Mouse (Mus musculus) ES-CJ7 (cell line): ENCODE measurements around the gene Comtd1.
A peak's percentile ranks its signal among the peaks of the same experiment; 100 is the strongest.

Experiments used
- DNase-seq: peaks from one replicate; pipeline ENCODE4 v3.0.0; 2011; ENCODE audit warnings: low read depth, low spot score

Comtd1 gene

DNA sequence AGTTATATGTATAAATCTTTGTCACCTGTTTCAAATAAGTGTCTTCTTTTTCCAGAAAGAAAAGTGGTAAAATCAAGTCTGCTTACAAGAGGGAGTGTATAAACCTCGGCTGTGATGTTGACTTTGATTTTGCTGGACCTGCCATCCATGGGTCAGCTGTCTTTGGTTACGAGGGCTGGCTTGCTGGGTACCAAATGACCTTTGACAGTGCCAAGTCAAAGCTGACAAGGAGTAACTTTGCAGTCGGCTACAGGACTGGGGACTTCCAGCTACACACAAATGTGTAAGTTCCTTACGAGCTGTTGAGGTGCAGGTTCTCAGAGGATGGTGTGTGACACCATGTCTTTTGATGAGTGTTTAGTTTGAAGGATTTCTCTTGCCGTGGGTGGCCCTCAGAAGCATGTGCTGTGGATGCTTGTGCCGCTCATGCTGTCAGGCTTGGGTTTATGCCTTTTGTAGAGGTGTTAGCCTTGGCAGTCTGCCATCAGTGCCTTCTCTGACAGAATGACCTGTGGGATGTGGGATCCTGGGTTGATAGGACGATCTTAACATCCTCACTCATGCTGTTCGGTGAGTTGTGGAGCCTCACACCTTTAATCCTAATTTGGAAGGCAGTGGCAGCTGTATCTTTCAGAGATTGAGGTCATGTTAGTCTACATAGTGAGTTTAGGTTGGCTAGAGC is 10.3 kb downstream of the Comtd1 start:
- no peak for DNase-seq

- peak; percentile 68 for DNase-seq
Observed at GRCm38 (mm10) chr14:21831830-21832403, 16.9 kb downstream of the Comtd1 start.

DNA sequence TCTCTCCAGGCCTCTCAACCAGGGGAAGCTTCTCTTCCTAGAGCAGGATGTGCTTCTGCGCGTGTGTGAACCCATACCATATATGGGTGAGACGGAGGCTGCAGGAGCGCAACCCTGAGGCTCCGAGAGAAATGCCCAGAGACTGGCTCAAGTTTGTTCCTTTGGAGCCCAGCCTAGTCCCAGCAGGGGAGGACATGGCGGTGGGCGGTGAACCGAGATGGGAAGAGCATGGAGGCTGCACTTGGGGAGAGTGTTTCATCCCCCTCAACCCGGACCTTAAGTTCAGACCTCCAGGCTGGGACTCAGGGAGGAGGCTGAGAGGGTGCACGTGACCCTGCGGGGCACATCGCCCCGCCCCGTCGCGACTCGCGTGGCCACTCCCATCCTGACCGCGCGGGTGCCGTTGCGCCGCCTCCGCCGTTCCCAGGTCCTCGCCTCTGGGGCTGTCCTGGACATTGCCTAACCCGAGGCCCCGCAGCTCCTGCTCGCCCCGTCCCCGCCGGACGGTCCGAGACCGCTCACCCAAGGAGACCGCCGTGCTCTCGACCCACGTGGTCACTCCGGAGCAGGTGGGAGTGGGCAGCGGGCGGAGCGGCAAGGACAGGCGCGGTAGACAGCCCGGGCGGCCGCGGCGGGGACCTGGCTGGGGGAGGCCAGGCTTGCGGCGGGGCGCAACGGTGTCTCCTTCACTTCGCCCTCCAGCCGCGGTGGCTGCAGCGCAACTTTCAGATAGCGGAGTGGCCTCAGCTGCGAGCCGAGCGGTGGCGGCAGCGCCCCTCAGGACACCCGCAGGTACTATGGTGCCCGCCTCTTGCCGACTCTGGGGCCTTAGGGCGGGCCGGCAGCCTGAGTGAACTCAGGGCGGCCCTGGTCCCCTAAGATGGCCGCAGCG is 17.7 kb downstream of the Comtd1 start:
- DNase-seq: peak; percentile 96

DNA sequence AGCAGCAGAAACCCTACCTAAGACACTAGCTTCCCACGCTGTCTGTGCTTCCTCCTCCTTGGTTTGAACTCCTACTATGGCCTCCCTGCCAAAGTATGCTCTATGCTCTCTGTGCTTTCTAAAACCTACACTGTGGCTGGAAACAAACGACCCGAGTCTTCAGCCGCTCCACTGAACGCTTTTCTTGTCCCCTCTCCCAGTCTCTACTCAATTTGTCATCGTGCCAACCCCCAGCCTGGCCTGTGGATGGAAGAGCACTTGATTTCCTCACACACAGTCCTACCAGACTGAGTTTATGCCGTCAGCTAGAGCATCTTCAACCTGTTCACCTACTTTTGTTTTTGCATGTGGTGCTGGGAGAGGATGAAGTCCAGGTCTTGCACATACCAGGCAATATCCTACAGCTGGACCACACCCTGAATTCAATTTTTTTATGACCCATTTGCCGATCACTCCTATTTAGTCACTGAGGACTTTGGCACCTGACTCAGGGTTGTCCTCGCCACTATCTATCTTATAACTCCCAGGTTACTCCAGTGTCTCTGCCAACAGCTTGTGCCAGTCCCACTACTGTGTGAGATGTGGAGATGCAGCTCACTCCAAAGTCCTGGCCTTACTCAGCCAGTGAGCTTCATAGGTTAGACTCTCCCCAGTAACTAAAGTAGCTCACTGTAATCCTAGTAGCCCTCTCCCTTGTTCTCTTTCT is 22.8 kb downstream of the Comtd1 start:
- DNase-seq: no peak

- DNase-seq: no peak
Observed at GRCm38 (mm10) chr14:21824938-21825337, 23.8 kb downstream of the Comtd1 start, which contains the start of gene Vdac2. Gene Vdac2 (plus strand): TSS chr14:21825238.

DNA sequence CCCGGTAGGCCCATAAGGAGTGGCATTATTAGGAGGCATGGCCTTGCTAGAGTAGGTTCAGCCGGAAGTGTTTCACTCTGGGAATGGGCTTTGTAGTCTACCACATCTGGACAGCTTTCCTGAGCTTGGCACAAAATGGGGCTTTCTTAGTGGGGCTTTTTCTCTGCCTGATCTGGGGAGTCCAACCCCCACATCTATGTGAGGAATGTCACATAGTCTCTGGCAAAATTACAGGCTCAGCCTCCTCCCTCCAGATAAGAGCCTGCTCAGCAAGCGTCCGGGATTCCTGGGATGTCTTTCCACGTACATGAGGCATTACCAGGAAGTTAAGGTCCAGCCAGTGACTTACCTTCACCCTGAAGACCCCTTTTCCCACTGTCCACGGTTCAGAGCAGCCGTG is 24.9 kb downstream of the Comtd1 start:
- DNase-seq: no peak

GRCm38 (mm10) chr14:21822795-21823374 is 25.9 kb downstream of the Comtd1 start:
- DNase-seq: no peak

DNA sequence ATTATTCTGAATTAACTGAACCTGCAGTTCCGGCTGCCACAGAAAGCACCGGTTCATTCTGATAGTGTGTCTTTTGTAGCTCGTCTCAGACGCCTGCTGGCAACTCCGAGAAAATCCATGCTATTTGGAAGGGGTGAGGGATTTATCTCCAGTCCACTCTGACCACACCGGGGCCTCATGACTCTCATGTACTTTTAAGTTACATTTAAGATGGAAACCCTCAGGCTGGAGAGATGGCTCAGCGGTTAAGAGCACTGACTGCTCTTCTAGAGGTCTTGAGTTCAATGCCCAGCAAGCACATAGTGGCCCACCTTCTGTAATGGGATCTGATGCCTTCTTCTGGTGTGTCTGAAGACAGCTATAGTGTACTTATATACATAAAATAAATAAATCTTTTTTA is 26.5 kb downstream of the Comtd1 start:
- no peak for DNase-seq

- DNase-seq: no peak
Observed at GRCm38 (mm10) chr14:21820880-21821505, 27.8 kb downstream of the Comtd1 start.

- DNase-seq: no peak
Observed at GRCm38 (mm10) chr14:21817453-21817852, 31.3 kb downstream of the Comtd1 start.

GRCm38 (mm10) chr14:21816255-21816654 is 32.5 kb downstream of the Comtd1 start:
- no peak for DNase-seq

DNA sequence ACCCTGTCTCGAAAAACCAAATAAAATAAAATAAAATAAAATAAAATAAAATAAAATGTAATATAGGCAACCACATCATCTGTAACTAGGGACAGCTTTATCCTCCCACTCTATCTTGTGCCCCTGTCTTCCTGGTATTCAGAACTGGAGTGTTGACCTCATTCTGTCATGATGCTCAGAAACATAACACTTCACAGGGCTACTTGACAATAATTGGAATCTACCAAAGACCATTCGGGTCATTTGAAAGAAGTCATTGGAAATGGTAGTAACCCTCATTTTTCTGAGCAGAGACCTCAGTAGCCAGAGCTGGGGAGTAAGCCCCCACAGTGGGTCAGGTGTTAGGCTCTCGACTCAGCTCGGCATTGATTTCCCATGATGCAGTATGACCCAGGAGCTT is 34.2 kb downstream of the Comtd1 start:
- DNase-seq: no peak

- DNase-seq: no peak
Observed at GRCm38 (mm10) chr14:21813847-21814246, 34.9 kb downstream of the Comtd1 start.

DNA sequence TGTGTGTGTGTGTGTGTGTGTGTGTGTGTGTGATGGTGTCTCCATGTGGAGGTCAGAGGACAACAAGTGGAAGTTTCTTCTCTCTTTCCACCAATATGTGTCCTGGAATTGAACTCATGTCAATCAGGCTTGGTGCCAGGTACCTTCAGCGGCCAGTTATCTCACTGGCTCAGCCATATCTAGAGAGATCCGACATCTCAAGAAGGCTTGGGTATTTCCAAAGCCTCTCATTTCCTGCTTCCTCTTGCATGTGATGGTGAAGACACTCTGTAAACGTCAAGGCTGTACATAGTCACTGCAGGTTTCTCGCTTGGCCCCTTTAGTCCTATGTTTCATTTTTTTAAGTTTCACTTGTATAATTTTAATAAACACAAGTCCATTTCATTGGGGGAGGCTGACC is 35.6 kb downstream of the Comtd1 start:
- DNase-seq: no peak

- DNase-seq: peak; percentile 88
Observed at GRCm38 (mm10) chr14:21812590-21813162, 36.1 kb downstream of the Comtd1 start.

DNA sequence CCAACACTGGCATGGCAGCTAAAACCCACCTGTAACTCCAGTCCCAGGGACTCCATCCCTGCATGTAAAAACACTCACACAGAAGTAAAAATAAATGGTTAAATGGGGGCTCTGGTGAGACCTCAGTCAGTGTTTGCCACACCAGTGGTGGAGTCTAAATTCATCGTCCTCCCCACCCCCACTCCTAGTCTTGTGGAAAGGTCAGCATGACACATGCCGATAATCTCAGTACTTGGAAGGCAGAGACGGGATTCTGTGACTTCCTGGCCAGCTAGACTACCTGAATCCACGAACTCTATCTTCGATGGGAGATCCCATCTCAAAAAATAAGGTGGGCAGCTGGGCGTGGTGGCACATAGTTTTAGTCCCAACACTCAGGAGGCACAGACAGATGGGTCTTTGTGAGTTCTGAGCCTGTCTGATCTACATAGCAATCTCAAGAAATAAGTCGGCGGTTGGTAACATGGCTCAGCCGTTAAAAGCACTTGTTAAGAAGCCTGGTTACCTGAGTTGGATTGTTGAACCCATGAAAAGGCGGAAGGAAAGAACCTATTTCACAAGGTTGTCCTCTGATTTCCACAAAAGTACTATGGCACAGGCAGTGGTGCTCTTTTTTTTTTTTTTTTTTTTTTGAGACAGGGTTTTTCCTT is 36.9 kb downstream of the Comtd1 start:
- no peak for DNase-seq

- no peak for DNase-seq
Observed at GRCm38 (mm10) chr14:21811301-21811700, 37.5 kb downstream of the Comtd1 start.

DNA sequence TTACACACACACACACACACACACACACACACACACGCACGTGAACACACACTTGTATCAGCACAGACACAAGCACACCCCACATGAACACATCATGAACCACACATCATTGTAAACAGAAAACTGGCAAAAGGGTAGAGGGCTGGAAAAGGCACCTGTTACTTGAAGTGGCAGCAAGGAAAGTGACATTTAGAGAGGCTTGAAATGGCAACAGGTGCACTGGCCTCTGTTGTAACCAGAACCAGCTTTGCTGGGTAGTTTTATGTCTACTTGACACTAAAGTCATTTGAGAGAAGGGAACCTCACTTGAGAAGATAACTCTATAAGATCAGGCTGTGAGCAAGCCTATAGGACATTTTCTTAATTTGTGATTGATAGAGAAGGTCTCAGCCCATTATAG is 39.4 kb downstream of the Comtd1 start:
- DNase-seq: no peak

GRCm38 (mm10) chr14:21808208-21808922 is 40.4 kb downstream of the Comtd1 start:
- DNase-seq: no peak
